8 mouse cellular contexts compared by ENCODE assay signal in the genomic region with DNA sequence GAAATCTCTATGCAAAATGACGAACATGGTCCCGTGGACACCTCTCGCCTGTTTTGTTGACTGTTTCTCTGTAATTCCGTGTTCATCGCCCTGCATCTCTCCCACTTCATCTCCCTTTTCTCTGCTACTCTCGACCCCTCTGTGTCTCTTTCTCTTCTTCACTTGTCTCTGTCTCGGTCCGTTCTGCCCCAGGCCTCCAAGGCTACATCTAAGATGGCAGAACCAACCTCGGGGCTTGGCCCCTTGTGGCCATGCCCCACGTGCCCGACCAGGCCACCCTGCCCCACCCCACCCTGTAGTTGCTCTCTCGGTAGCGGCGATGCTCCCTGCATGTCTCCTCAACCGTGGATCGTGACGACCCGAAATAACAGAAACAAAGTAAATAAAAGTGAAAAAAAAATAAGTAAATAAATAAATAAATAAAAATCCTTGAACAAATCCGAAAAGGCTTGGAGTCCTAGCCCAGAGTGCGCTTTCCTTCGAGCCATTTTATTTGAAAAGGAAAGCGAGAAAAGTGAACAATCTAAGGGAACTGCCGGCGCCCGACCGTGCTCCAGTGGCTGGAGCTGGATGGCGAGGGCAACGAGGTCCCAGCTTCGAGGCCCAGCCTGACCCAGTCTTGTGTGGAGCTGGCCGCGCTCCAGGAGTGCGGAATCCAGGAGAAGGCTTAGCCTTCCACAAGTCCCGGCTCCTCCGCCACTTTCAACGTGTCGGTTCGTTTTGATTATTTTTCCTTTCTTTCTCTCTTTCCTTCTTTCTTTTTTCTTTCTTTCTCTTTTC.
A peak's percentile ranks its signal among the peaks of the same experiment; 100 is the strongest.
DNase-seq lines count a peak whose midpoint lies in the region; ATAC-seq and TF ChIP-seq lines count a peak whose summit lies in the region.

No protein-coding gene starts in this region.

- H3K4me2 ChIP-seq in lung, embryonic 16.5 days (ENCODE audit: low read depth, low read length) = peak overlapping the region; percentile 88
- H3K4me2 ChIP-seq in forebrain, embryonic 13.5 days = peak overlapping the region; percentile 78
- H3K4me2 ChIP-seq in intestine, embryonic 16.5 days (ENCODE audit: low read depth, low read length) = no peak overlapping the region; the same call in 1 of the 2 replicates
- H3K4me2 ChIP-seq in midbrain, embryonic 13.5 days (replicated peaks) = peak overlapping the region; percentile 77; the same call in 1 of the 2 replicates

- no peak for DNase-seq in lung, adult 2 months
- DNase-seq in thymus, adult 2 months = no peak
- no peak for DNase-seq in layer of hippocampus, adult 18-20 months (ENCODE audit: low spot score in 2 of 2)
- no peak for DNase-seq in urinary bladder, adult 18-20 months (ENCODE audit: low spot score in 2 of 2)

- ATAC-seq in lung, embryonic 16.5 days (ENCODE audit: low read depth) = no peak
- no peak for ATAC-seq in forebrain, embryonic 13.5 days
- no peak for ATAC-seq in intestine, embryonic 16.5 days
- no peak for ATAC-seq in midbrain, embryonic 13.5 days

- H3K27ac ChIP-seq in lung, embryonic 16.5 days (ENCODE audit: low read length) = no peak overlapping the region
- no peak overlapping the region for H3K27ac ChIP-seq in forebrain, embryonic 13.5 days
- no peak overlapping the region for H3K27ac ChIP-seq in intestine, embryonic 16.5 days (ENCODE audit: low read length)
- H3K27ac ChIP-seq in midbrain, embryonic 13.5 days = no peak overlapping the region
- no peak overlapping the region for H3K27ac ChIP-seq in thymus, adult 2 months (ENCODE audit: control insufficient read depth, insufficient read depth, low read length)

- H3K27me3 ChIP-seq in lung, embryonic 16.5 days (ENCODE audit: control insufficient read depth, insufficient read depth, low read depth, low read length) = peaks cover 72% of the 10 kb centered on the region
- H3K27me3 ChIP-seq in forebrain, embryonic 13.5 days = peaks cover 75% of the 10 kb centered on the region
- H3K27me3 ChIP-seq in intestine, embryonic 16.5 days (replicated peaks; ENCODE audit: control insufficient read depth, insufficient read depth, low read length) = peaks cover 68% of the 10 kb centered on the region
- peaks cover 84% of the 10 kb centered on the region for H3K27me3 ChIP-seq in midbrain, embryonic 13.5 days
- H3K27me3 ChIP-seq in thymus, adult 2 months (ENCODE audit: control insufficient read depth, insufficient read depth, low read length) = peaks cover 21% of the 10 kb centered on the region

- TF ChIP-seq CTCF in lung, adult 2 months (IDR thresholded peaks at IDR 0.05; ENCODE audit: insufficient read depth, low read length) = no peak
- TF ChIP-seq CTCF in thymus, adult 2 months (IDR thresholded peaks at IDR 0.05; ENCODE audit: borderline replicate concordance, control insufficient read depth, extremely low read depth, insufficient read depth, low read length, poor library complexity) = no peak

- WGBS in lung, embryonic 16.5 days = under 1% methylated on average over 37 of the region's 37 CpGs
- WGBS in lung, adult 2 months = 4% methylated on average over 37 of the region's 37 CpGs
- WGBS in forebrain, embryonic 13.5 days = under 1% methylated on average over 37 of the region's 37 CpGs
- WGBS in intestine, embryonic 16.5 days = 3% methylated on average over 37 of the region's 37 CpGs
- WGBS in midbrain, embryonic 13.5 days = 2% methylated on average over 37 of the region's 37 CpGs
- WGBS in thymus, adult 2 months = 6% methylated on average over 37 of the region's 37 CpGs

- H3K4me1 ChIP-seq in lung, embryonic 16.5 days (replicated peaks; ENCODE audit: control insufficient read depth, insufficient read depth, low read length) = peaks cover 26% of the 10 kb centered on the region
- peaks cover 4% of the 10 kb centered on the region; the same call in 1 of the 2 replicates for H3K4me1 ChIP-seq in lung, adult 2 months (ENCODE audit: control insufficient read depth, insufficient read depth, low read length)
- peaks cover 26% of the 10 kb centered on the region for H3K4me1 ChIP-seq in forebrain, embryonic 13.5 days
- H3K4me1 ChIP-seq in intestine, embryonic 16.5 days (ENCODE audit: control insufficient read depth, insufficient read depth, low read length) = peaks cover 19% of the 10 kb centered on the region
- H3K4me1 ChIP-seq in midbrain, embryonic 13.5 days (replicated peaks) = peaks cover 30% of the 10 kb centered on the region
- H3K4me1 ChIP-seq in thymus, adult 2 months (replicated peaks; ENCODE audit: control insufficient read depth, insufficient read depth, low read length) = peaks cover 5% of the 10 kb centered on the region; the same call in 1 of the 2 replicates

- no peaks in the 10 kb centered on the region for H3K9me3 ChIP-seq in lung, embryonic 16.5 days (ENCODE audit: control insufficient read depth, low read length)
- no peaks in the 10 kb centered on the region for H3K9me3 ChIP-seq in forebrain, embryonic 13.5 days (replicated peaks)
- H3K9me3 ChIP-seq in intestine, embryonic 16.5 days (ENCODE audit: control insufficient read depth, low read length) = no peaks in the 10 kb centered on the region
- no peaks in the 10 kb centered on the region for H3K9me3 ChIP-seq in midbrain, embryonic 13.5 days

- no peak overlapping the region for H3K9ac ChIP-seq in lung, embryonic 16.5 days (ENCODE audit: low read length)
- H3K9ac ChIP-seq in forebrain, embryonic 13.5 days = no peak overlapping the region
- H3K9ac ChIP-seq in intestine, embryonic 16.5 days (ENCODE audit: low read depth, low read length) = no peak overlapping the region
- no peak overlapping the region for H3K9ac ChIP-seq in midbrain, embryonic 13.5 days (replicated peaks)

- TF ChIP-seq POLR2A in lung, adult 2 months (IDR thresholded peaks at IDR 0.05; ENCODE audit: borderline replicate concordance, extremely low read depth, low read depth, low read length) = no peak
- no peak for TF ChIP-seq POLR2A in thymus, adult 2 months (IDR thresholded peaks at IDR 0.05; ENCODE audit: control insufficient read depth, extremely low read depth, insufficient read depth, low read length, poor library complexity)

- H3K36me3 ChIP-seq in lung, embryonic 16.5 days (ENCODE audit: control insufficient read depth, insufficient read depth, low read length) = no peaks in the 10 kb centered on the region
- no peaks in the 10 kb centered on the region for H3K36me3 ChIP-seq in forebrain, embryonic 13.5 days (ENCODE audit: poor library complexity, severe bottlenecking)
- no peaks in the 10 kb centered on the region for H3K36me3 ChIP-seq in intestine, embryonic 16.5 days (ENCODE audit: control insufficient read depth, insufficient read depth, low read length)
- no peaks in the 10 kb centered on the region for H3K36me3 ChIP-seq in midbrain, embryonic 13.5 days
- no peaks in the 10 kb centered on the region for H3K36me3 ChIP-seq in thymus, adult 2 months (ENCODE audit: control insufficient read depth, insufficient read depth, low read length)

- H3K4me3 ChIP-seq in lung, embryonic 16.5 days (ENCODE audit: low read length) = peak overlapping the region; percentile 8
- H3K4me3 ChIP-seq in lung, adult 2 months (replicated peaks; ENCODE audit: extremely low read depth, low read depth, low read length) = no peak overlapping the region
- no peak overlapping the region for H3K4me3 ChIP-seq in forebrain, embryonic 13.5 days
- H3K4me3 ChIP-seq in intestine, embryonic 16.5 days (ENCODE audit: low read length) = 0 out of 2 replicates have a peak overlapping the region, but pooled peaks have one; percentile 14
- peak overlapping the region; percentile 44; the same call in 1 of the 2 replicates for H3K4me3 ChIP-seq in midbrain, embryonic 13.5 days (replicated peaks)
- no peak overlapping the region for H3K4me3 ChIP-seq in thymus, adult 2 months (ENCODE audit: control insufficient read depth, insufficient read depth, low read length)

Comparison
In these comparisons a context has a peak if more than half of its experiments do, and no peak if none do; other contexts are left out.
1. H3K4me3 ChIP-seq: peak in lung, embryonic 16.5 days (single experiment), intestine, embryonic 16.5 days (single experiment) and midbrain, embryonic 13.5 days (single experiment); none in lung, adult 2 months (single experiment), forebrain, embryonic 13.5 days (single experiment) and thymus, adult 2 months (single experiment).